Mouse (Mus musculus) gastrocnemius, postnatal 14 days (tissue): ENCODE results near the gene 1700017N19Rik. TPM values are rescaled to one million over a fixed set of nuclear protein-coding genes. Genes with fewer than 3 reads are reported as not detected.

Experiments
- DNase-seq: peaks from one replicate; pipeline ENCODE4 v3.0.0; 2021; ENCODE audit warnings: mixed read lengths
- intact Hi-C: fragments of 180-260 bp; cut with DNase I; formaldehyde crosslinking; loops from one replicate; pipeline ENCODE4 v1.15.1; 2025; ENCODE audit warnings: low total_unique reads
- total RNA-seq, 2 experiments: library from RNA; stranded (reverse); gene quantifications; 2 replicates each; pipeline ENCODE4 v1.2.3; 2021

The 1700017N19Rik gene
- total RNA-seq, 2 experiments from 2014 or later, result not detected

DNA sequence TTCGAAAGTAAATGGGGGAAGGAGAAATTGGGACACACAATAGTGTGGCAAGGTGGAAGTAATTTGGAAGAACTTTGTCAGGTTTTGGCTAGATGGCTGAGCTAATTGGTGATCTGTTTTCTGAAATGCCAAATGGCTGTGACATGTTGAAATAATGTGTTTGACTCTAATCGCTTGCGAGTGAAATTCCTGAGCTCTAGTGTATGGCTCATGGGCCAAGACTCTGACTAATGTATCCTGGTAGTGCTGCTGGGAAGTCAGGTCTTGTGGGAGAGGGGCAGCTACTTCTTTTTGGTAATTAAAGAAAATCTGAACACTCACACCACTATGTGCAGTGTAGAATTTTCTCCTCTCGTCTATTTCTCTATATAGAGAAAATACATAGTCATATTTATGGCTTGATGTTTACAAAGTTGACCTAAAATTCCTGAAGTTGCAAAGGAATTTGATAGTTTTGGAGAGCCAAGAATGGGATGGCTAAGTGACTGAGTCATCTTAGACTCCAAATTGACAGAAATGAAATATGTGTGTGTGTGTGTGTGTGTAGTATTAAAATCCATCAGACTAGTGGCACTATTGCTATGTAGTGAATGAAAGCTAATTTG is 55.1 kb downstream of the 1700017N19Rik start:
- intact Hi-C loops, result no loop called here
- DNase-seq, result no peak

DNA sequence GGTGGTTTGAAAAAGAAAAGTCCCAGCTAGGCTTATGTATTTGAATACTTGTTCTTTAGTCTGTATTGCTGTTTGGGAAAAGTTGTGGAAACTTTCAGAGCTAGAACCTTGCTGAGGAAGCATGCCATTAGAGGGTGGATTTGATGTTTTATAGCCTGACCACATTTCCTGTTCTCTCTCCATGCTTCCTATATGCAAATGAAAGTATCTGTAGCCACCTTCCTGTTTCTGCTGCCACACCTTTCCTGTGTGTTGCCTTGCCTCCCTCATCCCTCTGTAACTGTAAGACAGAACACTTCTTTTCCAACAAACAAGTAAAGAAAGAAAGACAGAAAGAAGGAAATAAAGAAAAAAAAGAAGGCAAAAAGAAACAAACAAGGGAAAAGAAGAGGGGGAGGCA is 63.9 kb downstream of the 1700017N19Rik start:
- DNase-seq, result no peak
- intact Hi-C loops, result no loop called here

DNA sequence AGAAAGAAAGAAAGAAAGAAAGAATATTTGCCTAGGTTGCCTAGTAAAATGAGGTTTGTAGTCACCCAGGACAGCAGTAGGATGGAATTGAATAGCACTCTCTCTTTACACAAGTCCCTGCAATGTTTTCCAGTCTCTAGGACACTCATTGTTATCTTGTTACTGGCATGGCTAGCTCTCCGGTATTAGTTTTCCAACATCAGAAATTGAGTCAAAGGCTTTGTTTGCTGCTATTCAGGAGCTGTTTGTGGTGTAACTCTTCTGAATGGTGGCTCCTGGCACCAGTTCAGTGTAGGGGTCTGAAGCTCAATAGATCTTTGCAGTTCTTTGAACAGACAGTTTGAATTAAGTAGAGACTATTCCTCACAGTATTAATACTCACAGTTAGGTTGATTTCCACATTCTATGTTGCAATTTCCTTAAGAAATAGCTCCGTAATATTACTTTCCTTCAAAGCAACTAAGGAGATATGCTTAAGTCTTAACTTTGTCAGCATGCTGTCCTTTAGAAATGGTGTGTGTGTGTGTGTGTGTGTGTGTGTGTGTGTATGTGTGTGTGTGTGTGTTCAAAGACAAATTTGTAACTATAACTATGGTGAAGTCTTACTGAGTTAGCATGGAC is 71.8 kb downstream of the 1700017N19Rik start:
- intact Hi-C loops, result no loop called here
- DNase-seq, result no peak

Other genes with a start within 250 kb of the 1700017N19Rik start
- not detected for gene Gm4302, start 249.6 kb upstream of the 1700017N19Rik start, total RNA-seq
- gene Gm4303, start 244.5 kb upstream of the 1700017N19Rik start, total RNA-seq, result not detected
- gene Gm4305, start 239.4 kb upstream of the 1700017N19Rik start, total RNA-seq, result not detected
- not detected for gene Gm4307, start 229.1 kb upstream of the 1700017N19Rik start, total RNA-seq
- not detected for gene Gm4312, start 207.9 kb upstream of the 1700017N19Rik start, total RNA-seq
- gene Tmtc3, start 103.1 kb upstream of the 1700017N19Rik start, total RNA-seq, result 10 to 100 TPM in 1 of 2 experiments, 1 to 10 TPM in 1; 9.5 to 10.0 TPM
- gene Cep290, start 102.9 kb upstream of the 1700017N19Rik start, total RNA-seq, result 1 to 10 TPM; 1.8 to 1.9 TPM
- 1 to 10 TPM; 5.5 to 5.9 TPM for gene 4930430F08Rik, start 61 bp upstream of the 1700017N19Rik start, total RNA-seq